Mouse (Mus musculus) embryonic facial prominence, embryonic 11.5 days (tissue): ENCODE data around the gene Btbd8. TPM values are rescaled to one million over a fixed set of nuclear protein-coding genes. Genes with fewer than 3 reads are reported as not detected.

Experiments
- ATAC-seq: fragments of 200-750 bp; cut with Nextera tagmentation; replicated peaks from 2 replicates; pipeline ENCODE4 v1.8.0; 2017; ENCODE audit warnings: low read depth; ENCODE audit not compliant: insufficient number of reproducible peaks, low FRiP score, low TSS enrichment
- DNase-seq: peaks from one replicate; pipeline ENCODE4 v3.0.0-alpha.2; 2015; ENCODE audit warnings: low spot score
- H3K27ac ChIP-seq: fragments of 300-500 bp; sonication (generic); replicated peaks from 2 replicates; pipeline ENCODE4 v1.5.1; 2014; ENCODE audit warnings: mild to moderate bottlenecking, low read depth, low read length, control low read depth
- H3K27me3 ChIP-seq: fragments of 300-500 bp; sonication (generic); 2 replicates; pipeline ENCODE4 v1.6.1; 2014; ENCODE audit warnings: mild to moderate bottlenecking, low read length, moderate library complexity, mixed read lengths; ENCODE audit not compliant: control insufficient read depth, insufficient read depth
- H3K36me3 ChIP-seq: fragments of 300-500 bp; sonication (generic); replicated peaks from 2 replicates; pipeline ENCODE4 v1.6.1; 2014; ENCODE audit warnings: low read depth, mild to moderate bottlenecking, low read length, moderate library complexity, mixed read lengths; ENCODE audit not compliant: control insufficient read depth, insufficient read depth
- H3K4me1 ChIP-seq: fragments of 300-500 bp; sonication (generic); 2 replicates; pipeline ENCODE4 v1.6.1; 2014; ENCODE audit warnings: low read length, mixed read lengths; ENCODE audit not compliant: control insufficient read depth, insufficient read depth
- H3K4me2 ChIP-seq: fragments of 300-500 bp; sonication (generic); 2 replicates; pipeline ENCODE4 v1.6.1; 2014; ENCODE audit warnings: low read depth, mild to moderate bottlenecking, control low read depth, low read length, moderate library complexity
- H3K4me3 ChIP-seq: fragments of 300-500 bp; sonication (generic); 2 replicates; pipeline ENCODE4 v1.5.1; 2014; ENCODE audit warnings: low read depth, low read length, control low read depth
- H3K9ac ChIP-seq: fragments of 300-500 bp; sonication (generic); replicated peaks from 2 replicates; pipeline ENCODE4 v1.6.1; 2014; ENCODE audit warnings: mild to moderate bottlenecking, control low read depth, low read length
- H3K9me3 ChIP-seq: fragments of 300-500 bp; sonication (generic); replicated peaks from 2 replicates; pipeline ENCODE4 v1.6.1; 2016; ENCODE audit warnings: mild to moderate bottlenecking, low read length, inconsistent platforms, mixed read lengths; ENCODE audit not compliant: control insufficient read depth
- WGBS: fragments of 180-500 bp; shearing (Covaris S2); extraction: QIAGEN DNeasy Blood & Tissue Kit; methylation state at CpG from one replicate; pipeline ENCODE4 v1.1.7; 2014; 5-methylcytosine and 5-hydroxymethylcytosine counted together
- polyA plus RNA-seq: library from polyadenylated mRNA; unstranded; fragments of >200 nt; fragmentation: Nextera tagmentation; extraction: Ambion mirVana; gene quantifications from 2 replicates; pipeline ENCODE4 v1.2.1, GENCODE M21; 2014

Btbd8 gene
- polyA plus RNA-seq, 1 experiment from 2014 or later = 5.5 TPM

- Histone ChIP-seq H3K9me3 (no peaks in the 10 kb centered on the region), H3K4me3 (no peak overlapping the region), H3K27me3 (no peaks in the 10 kb centered on the region), H3K4me1 (no peaks in the 10 kb centered on the region), H3K36me3 (no peaks in the 10 kb centered on the region), H3K27ac (no peak overlapping the region), H3K9ac (no peak overlapping the region), H3K4me2 (no peak overlapping the region)
- WGBS = 74% methylated on average over 1 of the region's 1 CpGs
- ATAC-seq (no peak), DNase-seq (no peak)
These were observed 27.5 kb upstream of the Btbd8 start for GRCm38 (mm10) chr5:107410305-107410704.

- Histone ChIP-seq H3K4me2 (no peak overlapping the region), H3K27ac (no peak overlapping the region), H3K4me1 (no peaks in the 10 kb centered on the region), H3K9ac (no peak overlapping the region), H3K27me3 (no peaks in the 10 kb centered on the region), H3K9me3 (no peaks in the 10 kb centered on the region), H3K36me3 (no peaks in the 10 kb centered on the region), H3K4me3 (no peak overlapping the region)
- ATAC-seq = no peak
- WGBS = 34% methylated on average over 4 of the region's 4 CpGs
- peak; percentile 24 for DNase-seq
These were observed 26.5 kb upstream of the Btbd8 start for GRCm38 (mm10) chr5:107411326-107411725.

- Histone ChIP-seq H3K9me3 (no peaks in the 10 kb centered on the region), H3K27ac (no peak overlapping the region), H3K27me3 (no peaks in the 10 kb centered on the region), H3K4me2 (no peak overlapping the region), H3K9ac (no peak overlapping the region), H3K4me1 (no peaks in the 10 kb centered on the region), H3K4me3 (no peak overlapping the region), H3K36me3 (no peaks in the 10 kb centered on the region)
- DNase-seq (no peak), ATAC-seq (no peak)
- WGBS = 76% methylated on average over 2 of the region's 2 CpGs
These were observed 25.5 kb upstream of the Btbd8 start for GRCm38 (mm10) chr5:107412285-107412684.

GRCm38 (mm10) chr5:107415098-107415497 lies 22.7 kb upstream of the Btbd8 start:
- H3K9ac ChIP-seq = no peak overlapping the region
- ATAC-seq (no peak), DNase-seq (no peak)
- no peak overlapping the region for H3K27ac ChIP-seq
- H3K4me3 ChIP-seq = no peak overlapping the region
- H3K27me3 ChIP-seq = no peaks in the 10 kb centered on the region
- no peaks in the 10 kb centered on the region for H3K4me1 ChIP-seq
- no peaks in the 10 kb centered on the region for H3K36me3 ChIP-seq
- H3K9me3 ChIP-seq = no peaks in the 10 kb centered on the region
- H3K4me2 ChIP-seq = no peak overlapping the region
- WGBS = 78% methylated on average over 2 of the region's 2 CpGs

- 69% methylated on average over 1 of the region's 1 CpGs for WGBS
- H3K27ac ChIP-seq = no peak overlapping the region
- no peak overlapping the region for H3K4me2 ChIP-seq
- DNase-seq = no peak
- no peaks in the 10 kb centered on the region for H3K27me3 ChIP-seq
- no peak overlapping the region for H3K9ac ChIP-seq
- no peaks in the 10 kb centered on the region for H3K4me1 ChIP-seq
- ATAC-seq = no peak
- no peaks in the 10 kb centered on the region for H3K36me3 ChIP-seq
- H3K9me3 ChIP-seq = no peaks in the 10 kb centered on the region
- no peak overlapping the region for H3K4me3 ChIP-seq
These were observed 16.1 kb upstream of the Btbd8 start for GRCm38 (mm10) chr5:107421676-107422075.

- ATAC-seq (no peak), DNase-seq (no peak)
- no peaks in the 10 kb centered on the region for H3K9me3 ChIP-seq
- H3K4me2 ChIP-seq = no peak within 1 kb of the TSS
- H3K4me1 ChIP-seq = no peaks in the 10 kb centered on the region
- no peak within 1 kb of the TSS for H3K4me3 ChIP-seq
- WGBS = 70% methylated on average over 3 of the region's 3 CpGs
- H3K9ac ChIP-seq = no peak within 1 kb of the TSS
- H3K27me3 ChIP-seq = no peaks in the 10 kb centered on the region
- no peaks in the 10 kb centered on the region for H3K36me3 ChIP-seq
- no peak within 1 kb of the TSS for H3K27ac ChIP-seq
These were observed 6.5 kb upstream of the Btbd8 start, which contains the start of gene Lpcat2b for GRCm38 (mm10) chr5:107431249-107431648. Lpcat2b (plus strand) TSS chr5:107431549.

GRCm38 (mm10) chr5:107434001-107434400 lies 3.8 kb upstream of the Btbd8 start:
- DNase-seq = no peak
- H3K27ac ChIP-seq = no peak overlapping the region
- no peaks in the 10 kb centered on the region for H3K27me3 ChIP-seq
- H3K9me3 ChIP-seq = no peaks in the 10 kb centered on the region
- H3K9ac ChIP-seq = no peak overlapping the region
- no peaks in the 10 kb centered on the region for H3K4me1 ChIP-seq
- H3K4me2 ChIP-seq = no peak overlapping the region
- no peak for ATAC-seq
- 78% methylated on average over 5 of the region's 5 CpGs for WGBS
- no peak overlapping the region for H3K4me3 ChIP-seq
- no peaks in the 10 kb centered on the region for H3K36me3 ChIP-seq

- no peak for ATAC-seq
- H3K27ac ChIP-seq = no peak overlapping the region
- H3K4me1 ChIP-seq = no peaks in the 10 kb centered on the region
- no peak overlapping the region for H3K9ac ChIP-seq
- H3K36me3 ChIP-seq = no peaks in the 10 kb centered on the region
- H3K27me3 ChIP-seq = no peaks in the 10 kb centered on the region
- 87% methylated on average over 6 of the region's 6 CpGs for WGBS
- DNase-seq = no peak
- H3K4me2 ChIP-seq = no peak overlapping the region
- H3K9me3 ChIP-seq = no peaks in the 10 kb centered on the region
- no peak overlapping the region for H3K4me3 ChIP-seq
These were observed 1.6 kb upstream of the Btbd8 start for GRCm38 (mm10) chr5:107436185-107436584.
